Mouse (Mus musculus) ovary, adult 2 months (tissue): ENCODE measurements around the gene Ddt. TPM values are rescaled to one million over a fixed set of nuclear protein-coding genes. Genes with fewer than 3 reads are reported as not detected.

Source experiments
- polyA plus RNA-seq: library from polyadenylated mRNA; depleted of rRNA; stranded (reverse); fragments of >200 nt; gene quantifications from 2 replicates; pipeline ENCODE4 v1.2.3, GENCODE M21; 2012; rRNA removed

Ddt gene
- polyA plus RNA-seq, result 54.5 and 72.3 TPM in 2 replicates

DNA sequence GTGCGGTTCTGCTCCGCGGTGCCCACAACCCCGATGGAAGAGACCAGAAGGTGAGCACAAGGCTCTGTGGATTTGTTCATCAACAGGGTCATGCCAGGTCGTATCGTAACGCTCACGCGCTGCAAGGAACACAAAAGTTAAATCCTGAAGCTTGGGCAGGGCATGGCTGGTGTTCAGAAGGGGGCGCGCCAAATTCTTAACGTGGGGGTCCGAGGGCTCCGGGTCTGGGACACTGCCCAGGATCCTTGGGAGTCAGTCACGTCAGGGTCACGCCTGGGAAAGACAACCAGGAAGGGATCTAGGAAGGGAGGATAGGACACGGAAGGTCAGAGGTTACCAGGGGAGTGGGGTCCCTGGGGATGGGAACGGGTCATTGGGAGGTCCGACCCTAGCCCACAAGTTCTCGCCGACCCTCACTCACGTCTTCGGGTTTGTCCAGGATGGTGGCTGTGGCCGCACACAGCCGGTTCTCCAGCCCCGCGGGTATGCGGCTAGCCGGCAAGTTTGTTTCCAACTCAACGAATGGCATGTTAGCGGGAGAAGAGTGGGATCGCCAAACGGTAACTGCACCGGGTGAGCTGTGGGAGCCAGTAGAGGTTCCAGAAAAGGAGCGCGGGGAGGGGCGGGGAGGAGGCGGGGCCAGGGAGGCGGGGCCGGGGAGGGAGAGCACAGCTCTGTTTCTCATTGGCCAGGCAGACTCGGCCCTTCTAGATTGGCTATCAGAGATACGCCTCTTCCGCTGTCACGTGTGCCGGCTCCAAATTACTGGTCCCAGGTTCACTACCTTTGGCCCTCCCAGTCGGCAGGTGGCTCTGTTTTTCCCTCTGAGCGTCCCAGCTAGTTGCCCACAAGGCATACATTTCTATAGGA lies at the start of gene Ddt:
Gene Ddt (minus strand): TSS at position 620 of the 870 bp plus-strand sequence.

DNA sequence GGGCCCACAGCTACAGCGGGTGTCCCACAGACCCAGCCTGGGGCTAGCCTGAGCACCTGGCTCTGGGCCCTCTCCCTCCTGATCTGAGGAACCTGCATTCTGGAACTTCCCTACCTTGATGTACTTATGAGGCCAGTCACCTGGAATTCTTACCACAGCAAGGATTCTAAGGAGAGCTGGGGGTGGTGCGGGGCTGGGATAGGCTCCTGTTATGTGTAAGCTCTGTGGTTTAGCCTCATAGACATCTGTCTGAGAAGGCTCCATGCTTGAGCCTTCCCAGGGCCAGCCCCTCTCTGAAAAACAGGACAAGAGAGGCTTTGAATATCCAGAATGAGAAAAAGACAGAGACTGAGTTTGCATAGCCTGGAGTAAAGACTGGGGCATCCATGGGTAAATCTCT lies 49.2 kb upstream of the Ddt start, which contains the start of gene Gstt4:
Gene Gstt4 (minus strand): TSS at position 101 of the 400 bp plus-strand sequence.

DNA sequence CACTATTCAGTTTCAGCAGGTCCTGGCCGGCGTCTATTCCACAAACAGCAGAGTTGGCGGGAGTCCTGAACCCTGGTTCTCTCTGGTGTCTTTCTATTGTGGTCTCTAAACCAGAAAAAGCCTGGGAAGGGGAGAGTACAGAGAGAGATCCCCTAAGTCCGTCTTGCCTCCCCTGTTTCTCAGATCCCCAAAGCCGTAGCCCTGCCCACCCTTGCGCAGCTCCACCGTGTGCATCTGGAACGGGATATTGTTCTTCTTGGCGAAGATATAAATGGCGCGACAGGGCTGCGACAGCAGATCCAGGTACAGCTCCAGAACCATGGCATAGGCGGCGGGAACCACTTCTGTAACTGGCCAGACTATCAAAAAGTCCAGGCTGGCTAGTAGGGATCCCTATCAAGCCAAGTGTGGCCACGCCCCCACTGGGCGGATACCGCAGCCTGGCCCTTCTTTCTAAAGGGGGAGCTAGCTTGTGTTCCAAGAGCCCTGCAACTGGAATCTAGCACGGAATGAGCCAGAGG lies 25.0 kb upstream of the Ddt start, which contains the start of gene Gstt1:
Gene Gstt1 (minus strand): TSS at position 409 of the 521 bp plus-strand sequence.

DNA sequence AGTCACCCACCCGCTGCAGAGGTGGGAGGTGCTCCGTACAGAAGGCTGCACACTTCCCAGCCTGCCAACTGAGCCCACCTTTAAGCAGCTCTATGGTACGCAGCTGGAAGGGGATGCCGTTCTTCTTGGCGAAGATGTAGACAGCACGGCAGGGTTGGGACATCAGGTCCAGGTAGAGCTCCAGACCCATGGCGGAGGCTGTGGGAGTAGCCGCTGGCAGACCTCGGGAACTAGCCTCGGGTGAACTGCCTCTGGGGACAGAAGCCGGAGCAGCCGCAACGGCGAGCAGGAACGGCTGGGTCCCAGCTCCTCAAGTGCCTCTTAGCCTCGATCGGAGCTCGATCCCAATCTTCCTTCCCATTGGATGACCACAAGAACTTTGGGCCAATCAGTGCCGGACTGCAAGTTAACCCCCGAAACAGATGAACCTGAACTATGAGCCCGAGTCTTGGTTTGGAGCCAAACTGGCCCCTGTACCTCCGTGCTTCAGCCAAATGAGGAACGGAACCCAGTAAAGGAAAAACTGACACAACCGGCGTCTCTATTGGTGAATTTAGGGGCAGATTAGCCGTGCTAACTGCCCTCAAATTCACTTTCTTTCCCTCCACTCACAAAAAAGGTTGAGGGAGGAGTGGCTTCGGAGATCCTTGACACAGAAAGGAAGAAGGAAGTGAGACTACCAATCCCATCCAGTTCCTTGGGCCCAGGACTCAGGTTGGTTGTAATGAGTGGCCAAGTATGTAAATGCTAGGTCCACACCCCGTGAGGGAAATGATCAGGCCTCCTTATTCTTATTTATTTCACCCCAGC lies 7.8 kb upstream of the Ddt start, which contains the start of the genes Gm20441 and Gstt3:
Gene Gm20441 (minus strand): TSS at position 186 of the 810 bp plus-strand sequence.
Gene Gstt3 (minus strand): TSS at position 646 of the 810 bp plus-strand sequence.

DNA sequence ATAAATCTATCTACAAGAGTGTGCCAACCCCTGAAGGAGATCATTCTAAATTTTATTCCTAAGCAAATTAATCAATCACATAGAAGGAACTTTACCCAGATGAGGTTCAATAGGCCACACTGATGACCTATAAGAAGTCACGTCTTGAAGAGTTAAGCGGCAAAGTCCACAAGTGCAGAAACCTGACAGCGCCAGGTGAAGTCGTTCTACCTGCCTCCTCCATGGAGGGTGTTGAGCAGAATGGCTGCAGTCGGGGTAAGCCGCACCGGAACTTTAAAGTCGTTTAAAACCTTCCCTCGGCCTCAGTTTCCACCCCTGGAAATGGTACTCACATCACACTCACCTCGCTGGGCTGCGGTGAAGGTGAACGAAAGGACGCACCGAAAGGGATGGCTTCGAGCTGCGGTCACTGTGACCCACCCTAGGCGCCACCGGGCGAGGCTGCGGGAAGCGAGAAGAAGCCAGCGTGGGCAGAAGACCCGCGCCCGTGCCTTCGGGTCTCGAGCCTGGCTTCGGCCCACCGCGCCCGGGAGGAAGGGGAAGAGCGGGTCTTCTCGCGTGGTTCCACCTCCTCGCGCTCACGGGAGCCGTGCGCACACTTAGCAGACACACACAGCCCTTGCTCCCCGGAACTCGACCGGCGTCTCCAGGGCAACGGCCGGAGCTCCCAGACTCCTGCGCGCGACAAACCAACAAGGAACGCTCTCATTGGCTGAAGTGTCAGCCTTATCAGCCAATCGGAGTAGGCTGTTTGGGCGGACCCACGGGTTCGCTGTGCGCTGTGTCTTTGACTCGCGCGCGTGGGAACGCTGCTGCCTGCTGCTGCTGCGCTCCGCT lies 9.3 kb downstream of the Ddt start, which contains the start of gene Cabin1:
Gene Cabin1 (minus strand): TSS at position 660 of the 837 bp plus-strand sequence.

Other genes with a start within 250 kb of the Ddt start
- gene Lrrc75b, start 213.1 kb downstream of the Ddt start, polyA plus RNA-seq, result 1.7 and 1.8 TPM in 2 replicates
- 3.4 and 4.0 TPM in 2 replicates for gene Ggt1, start 211.8 kb downstream of the Ddt start, polyA plus RNA-seq
- 193 and 207 TPM in 2 replicates for gene Ggt5, start 184.1 kb downstream of the Ddt start, polyA plus RNA-seq
- gene Susd2, start 129.4 kb downstream of the Ddt start, polyA plus RNA-seq, result 26.6 and 31.3 TPM in 2 replicates
- 88.4 and 103 TPM in 2 replicates for gene Cabin1, start 9.1 kb downstream of the Ddt start, polyA plus RNA-seq
- 0.26 TPM in 1 of 2 replicates, not detected in the other for gene Gm20441, start 7.5 kb upstream of the Ddt start, polyA plus RNA-seq
- gene Gstt3, start 8.0 kb upstream of the Ddt start, polyA plus RNA-seq, result 21.2 and 24.0 TPM in 2 replicates
- 91.9 and 118 TPM in 2 replicates for gene Gstt1, start 25.2 kb upstream of the Ddt start, polyA plus RNA-seq
- not detected in 2 replicates for gene Gstt4, start 49.1 kb upstream of the Ddt start, polyA plus RNA-seq
- 128 and 153 TPM in 2 replicates for gene Gstt2, start 64.0 kb upstream of the Ddt start, polyA plus RNA-seq
- 3,406 and 5,173 TPM in 2 replicates for gene Mif, start 86.8 kb upstream of the Ddt start, polyA plus RNA-seq
- gene Derl3, start 120.0 kb upstream of the Ddt start, polyA plus RNA-seq, result 448 and 721 TPM in 2 replicates
- gene Smarcb1, start 148.2 kb upstream of the Ddt start, polyA plus RNA-seq, result 79.8 and 80.7 TPM in 2 replicates
- 1,064 and 1,290 TPM in 2 replicates for gene Chchd10, start 159.7 kb upstream of the Ddt start, polyA plus RNA-seq
- gene Mmp11, start 163.1 kb upstream of the Ddt start, polyA plus RNA-seq, result 410 and 417 TPM in 2 replicates
- gene Gm867, start 167.3 kb upstream of the Ddt start, polyA plus RNA-seq, result 16.5 and 18.1 TPM in 2 replicates
- 83.7 and 92.0 TPM in 2 replicates for gene Vpreb3, start 169.6 kb upstream of the Ddt start, polyA plus RNA-seq
- 0.14 and 0.25 TPM in 2 replicates for gene Gm5134, start 181.1 kb upstream of the Ddt start, polyA plus RNA-seq